Mouse (Mus musculus): ENCODE results near the gene 1520401A03Rik.

Gene 1520401A03Rik

DNA sequence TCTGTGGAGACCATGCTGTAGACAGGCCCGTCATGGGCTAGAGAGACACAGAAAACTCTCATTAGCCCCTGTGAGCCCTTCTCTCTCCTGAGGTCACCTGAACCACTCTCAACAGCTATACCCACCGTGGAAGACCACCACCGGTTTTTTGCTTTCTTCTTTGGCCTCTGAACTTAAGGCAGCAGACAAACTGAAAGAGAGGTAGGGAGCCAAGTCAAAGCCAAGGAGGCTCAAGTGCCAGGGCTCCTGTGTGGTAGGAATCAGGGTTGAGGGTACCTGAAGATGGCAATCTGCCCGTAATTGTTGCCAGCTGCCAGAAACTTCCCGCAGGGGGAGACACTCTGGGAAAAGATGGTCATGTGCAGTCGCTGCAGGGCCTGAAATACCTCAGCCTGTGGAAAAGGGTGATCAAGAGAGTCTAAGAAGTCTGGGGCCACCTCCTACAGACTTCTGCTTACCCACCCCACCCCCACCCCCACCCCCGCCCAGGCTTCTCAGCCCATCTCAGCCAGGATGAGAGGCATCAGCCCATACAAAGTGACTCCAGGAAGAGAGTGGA is 52.0 kb downstream of the 1520401A03Rik start:
- no peak for DNase-seq (ENCODE audit: low spot score)

GRCm38 (mm10) chr17:23665511-23665910 is 57.1 kb downstream of the 1520401A03Rik start:
- no peak for DNase-seq (ENCODE audit: low spot score)

DNA sequence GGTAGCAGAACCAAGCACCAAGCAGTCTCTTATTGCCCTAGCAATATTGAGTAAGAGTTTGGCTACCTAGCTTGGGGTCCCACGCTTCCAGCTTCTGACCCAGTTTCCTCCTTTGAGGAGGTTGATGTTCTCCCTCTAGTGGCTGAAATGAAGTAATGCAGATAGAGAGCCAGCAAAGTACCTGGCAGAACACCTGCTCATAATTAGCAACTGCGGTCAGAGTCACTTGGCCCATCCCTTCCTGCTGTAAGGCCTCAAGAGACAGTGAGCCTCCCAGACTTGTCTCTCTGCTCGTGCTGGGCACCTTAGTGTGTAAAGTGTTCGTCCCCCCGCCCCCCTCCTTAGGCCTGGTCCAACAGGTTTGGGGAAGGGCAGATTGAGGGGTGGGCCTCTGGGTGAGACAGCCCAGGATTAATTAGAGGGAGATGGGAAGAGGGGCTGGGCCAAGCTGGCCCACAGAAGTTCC is 58.0 kb downstream of the 1520401A03Rik start:
- DNase-seq (ENCODE audit: low spot score) = no peak

DNA sequence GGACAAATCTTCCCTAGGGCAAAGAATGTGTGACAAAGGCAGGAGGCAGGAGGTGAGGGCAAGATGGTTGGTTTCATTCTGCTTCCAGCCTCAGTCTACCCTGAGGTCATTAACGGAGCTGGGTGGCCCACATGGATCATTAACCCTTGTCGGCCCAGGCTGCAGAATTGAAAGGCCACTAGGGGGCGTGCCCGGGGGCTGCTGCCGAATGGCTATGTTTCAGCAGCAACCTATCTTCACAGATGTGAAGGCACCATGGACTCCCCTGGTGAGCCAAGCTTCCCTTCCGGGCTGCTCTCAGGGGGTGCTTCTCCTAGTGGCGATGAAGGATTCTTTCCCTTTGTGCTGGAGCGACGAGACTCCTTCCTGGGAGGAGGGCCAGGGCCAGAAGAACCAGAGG is 61.1 kb downstream of the 1520401A03Rik start:
- DNase-seq (ENCODE audit: low spot score) = no peak

GRCm38 (mm10) chr17:23660876-23661200 is 61.7 kb downstream of the 1520401A03Rik start:
- DNase-seq (ENCODE audit: low spot score) = no peak

DNA sequence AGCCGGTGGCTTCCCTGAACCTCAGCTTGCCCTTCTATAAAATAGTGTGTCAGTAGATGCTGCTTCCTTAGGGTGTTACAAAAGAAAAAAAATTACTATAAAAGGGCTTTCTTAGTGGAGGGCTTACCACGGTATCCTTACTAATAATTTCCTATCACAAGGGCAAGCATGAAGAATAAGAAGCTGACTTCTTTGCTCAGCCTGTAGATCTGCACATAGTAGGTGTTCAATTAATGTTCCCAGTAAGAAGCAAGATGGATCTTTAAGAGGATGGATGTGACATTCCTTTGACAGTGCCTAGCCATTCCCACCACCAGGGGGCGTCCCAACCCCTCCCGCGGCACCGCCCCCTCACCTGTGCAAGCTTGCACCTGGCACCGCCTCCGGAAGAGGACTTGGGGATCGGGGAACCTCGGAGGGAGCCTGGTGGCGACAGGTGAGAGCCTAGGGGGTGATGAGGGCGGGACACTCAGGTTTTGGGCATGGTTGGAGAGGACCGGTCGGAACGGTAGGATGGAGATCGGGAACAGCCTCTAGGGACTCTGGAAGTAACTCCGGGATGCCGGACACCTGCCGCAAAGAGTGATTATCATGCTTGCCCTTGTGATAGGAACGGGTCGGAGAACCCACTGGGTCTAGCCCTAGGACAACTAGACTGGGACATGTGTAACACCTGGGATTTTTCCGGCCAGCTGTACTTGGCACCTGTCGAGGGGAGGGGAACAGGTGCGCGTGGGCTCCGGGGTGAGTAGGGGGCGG is 62.3 kb downstream of the 1520401A03Rik start, which contains the start of gene Bicdl2:
Gene Bicdl2, plus strand, starts transcription at position 390 of the 759 bp plus-strand sequence.
- DNase-seq (ENCODE audit: low spot score) = no peak

DNA sequence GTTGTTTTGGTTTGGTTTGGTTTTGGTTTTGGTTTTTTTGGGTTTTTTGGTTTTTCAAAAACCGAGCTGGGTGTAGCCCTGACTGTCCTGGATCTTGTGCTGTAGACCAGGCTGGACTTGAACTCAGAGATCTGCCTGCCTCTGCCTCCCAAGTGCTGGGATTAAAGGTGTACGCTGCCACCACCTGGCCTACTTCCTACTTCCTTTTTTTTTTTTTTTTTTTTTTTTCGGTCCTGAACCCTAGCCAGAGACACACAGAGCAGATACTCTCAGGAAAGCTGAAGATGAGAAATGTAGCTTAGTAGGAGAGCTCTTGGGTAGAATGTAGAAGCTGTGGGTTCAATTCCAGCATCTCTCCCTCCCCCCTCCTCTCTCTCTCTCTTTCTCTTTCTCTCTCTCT is 64.1 kb downstream of the 1520401A03Rik start:
- no peak for DNase-seq (ENCODE audit: low spot score)
